Mouse (Mus musculus) midbrain, embryonic 14.5 days (tissue): ENCODE measurements around the gene Zfp652. TPM values are rescaled to one million over a fixed set of nuclear protein-coding genes. Genes with fewer than 3 reads are reported as not detected.

ENCODE experiments used
- ATAC-seq: fragments of 200-750 bp; cut with Nextera tagmentation; 2 replicates; pipeline ENCODE4 v1.8.0; 2017; ENCODE audit warnings: moderate number of reproducible peaks, moderate library complexity; ENCODE audit not compliant: low FRiP score, low TSS enrichment
- DNase-seq: peaks from one replicate; pipeline ENCODE4 v3.0.0-alpha.2; 2015
- H3K27ac ChIP-seq: fragments of 300-500 bp; sonication (generic); replicated peaks from 2 replicates; pipeline ENCODE4 v1.5.1; 2014; ENCODE audit warnings: mild to moderate bottlenecking, low read depth, low read length, moderate library complexity
- H3K27me3 ChIP-seq: fragments of 300-500 bp; sonication (generic); 2 replicates; pipeline ENCODE4 v1.6.1; 2014; ENCODE audit warnings: low read length, control low read depth, mixed read lengths; ENCODE audit not compliant: control insufficient read depth, insufficient read depth
- H3K36me3 ChIP-seq: fragments of 300-500 bp; sonication (generic); 2 replicates; pipeline ENCODE4 v1.6.1; 2014; ENCODE audit warnings: low read length, control low read depth; ENCODE audit not compliant: control insufficient read depth, insufficient read depth
- H3K4me1 ChIP-seq: fragments of 300-500 bp; sonication (generic); 2 replicates; pipeline ENCODE4 v1.6.1; 2014; ENCODE audit warnings: mild to moderate bottlenecking, antibody characterized with exemption, low read length, control low read depth; ENCODE audit not compliant: control insufficient read depth, insufficient read depth
- H3K4me2 ChIP-seq: fragments of 300-500 bp; sonication (generic); 2 replicates; pipeline ENCODE4 v1.6.1; 2014; ENCODE audit warnings: mild to moderate bottlenecking, low read length, moderate library complexity
- H3K4me3 ChIP-seq: fragments of 300-500 bp; sonication (generic); replicated peaks from 2 replicates; pipeline ENCODE4 v1.5.1; 2014; ENCODE audit warnings: low read depth, low read length
- H3K9ac ChIP-seq: fragments of 300-500 bp; sonication (generic); replicated peaks from 2 replicates; pipeline ENCODE4 v1.6.1; 2014; ENCODE audit warnings: mild to moderate bottlenecking, low read length, moderate library complexity
- H3K9me3 ChIP-seq: fragments of 300-500 bp; sonication (generic); 2 replicates; pipeline ENCODE4 v1.6.1; 2016; ENCODE audit warnings: low read length, control low read depth, mixed read lengths; ENCODE audit not compliant: control insufficient read depth
- WGBS: fragments of 180-500 bp; shearing (Covaris S2); extraction: QIAGEN DNeasy Blood & Tissue Kit; methylation state at CpG from one replicate; pipeline ENCODE4 v1.1.7; 2014; 5-methylcytosine and 5-hydroxymethylcytosine counted together
- polyA plus RNA-seq: library from polyadenylated mRNA; unstranded; fragments of >200 nt; fragmentation: Nextera tagmentation; extraction: Ambion mirVana; gene quantifications from 2 replicates; pipeline ENCODE4 v1.2.1, GENCODE M21; 2014

Zfp652 gene
- polyA plus RNA-seq, 1 experiment from 2014 or later: 13.1 TPM

- DNase-seq: no peak
- 63% methylated on average over 6 of the region's 6 CpGs for WGBS
Measured at GRCm38 (mm10) chr11:95843421-95843950, 131.0 kb downstream of the Zfp652 start.

GRCm38 (mm10) chr11:95844935-95845334 is 132.5 kb downstream of the Zfp652 start:
- no peaks in the 10 kb centered on the region for H3K27me3 ChIP-seq
- H3K4me3 ChIP-seq: no peak overlapping the region
- no peak overlapping the region for H3K9ac ChIP-seq
- no peaks in the 10 kb centered on the region for H3K36me3 ChIP-seq
- H3K27ac ChIP-seq: no peak overlapping the region
- H3K9me3 ChIP-seq: no peaks in the 10 kb centered on the region
- 70% methylated on average over 4 of the region's 4 CpGs for WGBS
- no peak overlapping the region for H3K4me2 ChIP-seq
- ATAC-seq (no peak), DNase-seq (no peak)
- 0 out of 2 replicates have a peak, but pooled peaks cover 4% of the 10 kb centered on the region for H3K4me1 ChIP-seq

More at GRCm38 (mm10) chr11:95843421-95843950, 131.0 kb downstream of the Zfp652 start:
- H3K4me2 ChIP-seq: no peak overlapping the region
- H3K9me3 ChIP-seq: no peaks in the 10 kb centered on the region
- no peak overlapping the region for H3K27ac ChIP-seq
- 0 out of 2 replicates have a peak, but pooled peaks cover 4% of the 10 kb centered on the region for H3K4me1 ChIP-seq
- no peak overlapping the region for H3K9ac ChIP-seq
- H3K4me3 ChIP-seq: no peak overlapping the region
- H3K27me3 ChIP-seq: no peaks in the 10 kb centered on the region
- no peaks in the 10 kb centered on the region for H3K36me3 ChIP-seq
- ATAC-seq: no peak

GRCm38 (mm10) chr11:95850898-95851297 is 138.4 kb downstream of the Zfp652 start:
- Histone ChIP-seq H3K4me1 (no peaks in the 10 kb centered on the region), H3K9me3 (no peaks in the 10 kb centered on the region), H3K4me2 (no peak overlapping the region), H3K9ac (no peak overlapping the region), H3K36me3 (no peaks in the 10 kb centered on the region), H3K27me3 (no peaks in the 10 kb centered on the region), H3K27ac (no peak overlapping the region), H3K4me3 (no peak overlapping the region)
- ATAC-seq: no peak
- WGBS: 76% methylated on average over 2 of the region's 2 CpGs
- DNase-seq: no peak

GRCm38 (mm10) chr11:95853684-95854083 is 141.2 kb downstream of the Zfp652 start:
- Histone ChIP-seq H3K9ac (no peak overlapping the region), H3K36me3 (no peaks in the 10 kb centered on the region), H3K4me2 (no peak overlapping the region), H3K27me3 (no peaks in the 10 kb centered on the region), H3K4me1 (no peaks in the 10 kb centered on the region; the same call in 1 of the 2 replicates), H3K9me3 (no peaks in the 10 kb centered on the region), H3K4me3 (no peak overlapping the region), H3K27ac (no peak overlapping the region)
- 68% methylated on average over 5 of the region's 5 CpGs for WGBS
- DNase-seq (no peak), ATAC-seq (no peak)

GRCm38 (mm10) chr11:95857306-95857705 is 144.8 kb downstream of the Zfp652 start:
- Histone ChIP-seq H3K9ac (no peak overlapping the region), H3K4me3 (no peak overlapping the region), H3K4me1 (peaks cover 6% of the 10 kb centered on the region; the same call in 1 of the 2 replicates), H3K27me3 (no peaks in the 10 kb centered on the region), H3K4me2 (peak overlapping the region; percentile 70), H3K9me3 (no peaks in the 10 kb centered on the region), H3K36me3 (no peaks in the 10 kb centered on the region), H3K27ac (peak overlapping the region; percentile 3; the same call in 1 of the 2 replicates)
- DNase-seq: peak; percentile 49
- WGBS: 78% methylated on average over 4 of the region's 4 CpGs
- no peak for ATAC-seq

GRCm38 (mm10) chr11:95857716-95858527 is 145.4 kb downstream of the Zfp652 start:
- H3K27ac ChIP-seq: peak overlapping the region; percentile 73
- no peaks in the 10 kb centered on the region for H3K36me3 ChIP-seq
- peak overlapping the region; percentile 76 for H3K4me3 ChIP-seq
- 13% methylated on average over 21 of the region's 21 CpGs for WGBS
- H3K4me1 ChIP-seq: peaks cover 6% of the 10 kb centered on the region; the same call in 1 of the 2 replicates
- ATAC-seq: no peak
- H3K27me3 ChIP-seq: no peaks in the 10 kb centered on the region
- peak; percentile 75 for DNase-seq
- no peaks in the 10 kb centered on the region for H3K9me3 ChIP-seq
- peak overlapping the region; percentile 58 for H3K9ac ChIP-seq
- peak overlapping the region; percentile 70 for H3K4me2 ChIP-seq

- DNase-seq (peak; percentile 98), ATAC-seq (peak; percentile 98)
- no peaks in the 10 kb centered on the region for H3K9me3 ChIP-seq
- no peaks in the 10 kb centered on the region for H3K36me3 ChIP-seq
- H3K9ac ChIP-seq: peak overlapping the region; percentile 58
- H3K27me3 ChIP-seq: no peaks in the 10 kb centered on the region
- WGBS: under 1% methylated on average over 58 of the region's 58 CpGs
- H3K4me2 ChIP-seq: peak overlapping the region; percentile 70
- peak overlapping the region; percentile 73 for H3K27ac ChIP-seq
- peaks cover 6% of the 10 kb centered on the region; the same call in 1 of the 2 replicates for H3K4me1 ChIP-seq
- H3K4me3 ChIP-seq: peak overlapping the region; percentile 76
Measured at GRCm38 (mm10) chr11:95858528-95859467, 146.3 kb downstream of the Zfp652 start.

- peak; percentile 71 for ATAC-seq
Measured at GRCm38 (mm10) chr11:95859468-95859855, 147.0 kb downstream of the Zfp652 start.

More at GRCm38 (mm10) chr11:95859468-95859855, 147.0 kb downstream of the Zfp652 start:
- H3K9me3 ChIP-seq: no peaks in the 10 kb centered on the region
- H3K36me3 ChIP-seq: no peaks in the 10 kb centered on the region
- H3K4me2 ChIP-seq: peak overlapping the region; percentile 70
- peaks cover 6% of the 10 kb centered on the region; the same call in 1 of the 2 replicates for H3K4me1 ChIP-seq
- H3K27ac ChIP-seq: peak overlapping the region; percentile 73
- peak overlapping the region; percentile 53 for H3K9ac ChIP-seq
- under 1% methylated on average over 35 of the region's 35 CpGs for WGBS
- no peaks in the 10 kb centered on the region for H3K27me3 ChIP-seq
- peak overlapping the region; percentile 76 for H3K4me3 ChIP-seq
- peak; percentile 83 for DNase-seq
